Mouse (Mus musculus): Measurements from ENCODE around the gene Fam124a. TPM values are rescaled to one million over a fixed set of nuclear protein-coding genes. Genes with fewer than 3 reads are reported as not detected.
"Not testable (repeated sequence)": the region's sequence is repeated elsewhere in the genome, so short reads cannot be mapped to it uniquely, and the experiment has no call there.

The Fam124a gene
- polyA plus RNA-seq, 1 experiment from 2014 or later = 3.1 TPM

GRCm38 (mm10) chr14:62552771-62553170 is 2.8 kb upstream of the Fam124a start:
- Histone ChIP-seq H3K36me3 (no peaks in the 10 kb centered on the region), H3K27me3 (replicated peaks) (peaks cover 20% of the 10 kb centered on the region), H3K4me2 (no peak overlapping the region), H3K4me1 (replicated peaks) (peaks cover 19% of the 10 kb centered on the region), H3K9me3 (replicated peaks) (no peaks in the 10 kb centered on the region), H3K4me3 (no peak overlapping the region), H3K27ac (ENCODE audit: poor library complexity, severe bottlenecking) (no peak overlapping the region), H3K9ac (no peak overlapping the region)
- no peak for ATAC-seq (ENCODE audit: insufficient number of reproducible peaks, low FRiP score)
- WGBS = 83% methylated on average over 4 of the region's 4 CpGs

- WGBS = 78% methylated on average over 5 of the region's 5 CpGs
These were observed 1.8 kb upstream of the Fam124a start for GRCm38 (mm10) chr14:62553786-62554185.

GRCm38 (mm10) chr14:62555840-62556810 is 588 bp downstream of the Fam124a start:
- Histone ChIP-seq H3K4me2 (peak overlapping the region; percentile 98), H3K4me1 (replicated peaks) (peaks cover 17% of the 10 kb centered on the region), H3K9ac (peak overlapping the region; percentile 84), H3K4me3 (peak overlapping the region; percentile 69), H3K27me3 (replicated peaks) (peaks cover 27% of the 10 kb centered on the region), H3K36me3 (no peaks in the 10 kb centered on the region), H3K9me3 (replicated peaks) (no peaks in the 10 kb centered on the region), H3K27ac (ENCODE audit: poor library complexity, severe bottlenecking) (no peak overlapping the region)
- ATAC-seq (ENCODE audit: insufficient number of reproducible peaks, low FRiP score) = peak; percentile 36
- 10% methylated on average over 34 of the region's 38 CpGs for WGBS

More at GRCm38 (mm10) chr14:62553786-62554185, 1.8 kb upstream of the Fam124a start:
- H3K4me2 ChIP-seq = no peak overlapping the region
- H3K27ac ChIP-seq (ENCODE audit: poor library complexity, severe bottlenecking) = no peak overlapping the region
- no peak overlapping the region for H3K9ac ChIP-seq
- no peaks in the 10 kb centered on the region for H3K36me3 ChIP-seq
- H3K4me1 ChIP-seq (replicated peaks) = peaks cover 19% of the 10 kb centered on the region
- ATAC-seq (ENCODE audit: insufficient number of reproducible peaks, low FRiP score) = no peak
- H3K9me3 ChIP-seq (replicated peaks) = no peaks in the 10 kb centered on the region
- H3K27me3 ChIP-seq (replicated peaks) = peaks cover 25% of the 10 kb centered on the region
- no peak overlapping the region for H3K4me3 ChIP-seq

- H3K9ac ChIP-seq = no peak overlapping the region
- H3K4me3 ChIP-seq = no peak overlapping the region
- no peak overlapping the region for H3K27ac ChIP-seq (ENCODE audit: poor library complexity, severe bottlenecking)
- no peak for ATAC-seq (ENCODE audit: insufficient number of reproducible peaks, low FRiP score)
- H3K4me1 ChIP-seq (replicated peaks) = peaks cover 22% of the 10 kb centered on the region
- no peaks in the 10 kb centered on the region for H3K36me3 ChIP-seq
- no peak overlapping the region for H3K4me2 ChIP-seq
- H3K9me3 ChIP-seq (replicated peaks) = no peaks in the 10 kb centered on the region
- 80% methylated on average over 3 of the region's 3 CpGs for WGBS
- peaks cover 27% of the 10 kb centered on the region for H3K27me3 ChIP-seq (replicated peaks)
These were observed 1.6 kb downstream of the Fam124a start for GRCm38 (mm10) chr14:62557111-62557510.

GRCm38 (mm10) chr14:62561875-62562748 is 6.6 kb downstream of the Fam124a start:
- no peak overlapping the region for H3K4me2 ChIP-seq
- no peaks in the 10 kb centered on the region for H3K36me3 ChIP-seq
- H3K4me1 ChIP-seq (replicated peaks) = 0 out of 2 replicates have a peak, but pooled peaks cover 6% of the 10 kb centered on the region
- H3K4me3 ChIP-seq = no peak overlapping the region
- no peaks in the 10 kb centered on the region for H3K9me3 ChIP-seq (replicated peaks)
- H3K27ac ChIP-seq (ENCODE audit: poor library complexity, severe bottlenecking) = no peak overlapping the region
- no peak for ATAC-seq (ENCODE audit: insufficient number of reproducible peaks, low FRiP score)
- H3K9ac ChIP-seq = no peak overlapping the region
- H3K27me3 ChIP-seq (replicated peaks) = peaks cover 18% of the 10 kb centered on the region
- 55% methylated on average over 17 of the region's 17 CpGs for WGBS

GRCm38 (mm10) chr14:62563679-62564078 is 8.1 kb downstream of the Fam124a start:
- Histone ChIP-seq H3K36me3 (no peaks in the 10 kb centered on the region), H3K4me2 (no peak overlapping the region), H3K9me3 (replicated peaks) (no peaks in the 10 kb centered on the region), H3K4me3 (no peak overlapping the region), H3K9ac (no peak overlapping the region), H3K27me3 (replicated peaks) (0 out of 2 replicates have a peak, but pooled peaks cover 8% of the 10 kb centered on the region), H3K27ac (ENCODE audit: poor library complexity, severe bottlenecking) (no peak overlapping the region), H3K4me1 (replicated peaks) (peaks cover 12% of the 10 kb centered on the region)
- no peak for ATAC-seq (ENCODE audit: insufficient number of reproducible peaks, low FRiP score)
- WGBS = 77% methylated on average over 7 of the region's 7 CpGs

GRCm38 (mm10) chr14:62566821-62567220 is 11.3 kb downstream of the Fam124a start, which contains the start of gene Gm4131:
Gene Gm4131, minus strand, starts transcription at chr14:62566921.
- not testable (repeated sequence) for H3K36me3 ChIP-seq; H3K4me3 ChIP-seq; H3K9ac ChIP-seq; H3K27me3 ChIP-seq (replicated peaks); ATAC-seq (ENCODE audit: insufficient number of reproducible peaks, low FRiP score); H3K4me2 ChIP-seq; H3K9me3 ChIP-seq (replicated peaks); H3K27ac ChIP-seq (ENCODE audit: poor library complexity, severe bottlenecking)
- WGBS = 79% methylated on average over 9 of the region's 9 CpGs
- peaks cover 25% of the 10 kb centered on the region for H3K4me1 ChIP-seq (replicated peaks)

- 75% methylated on average over 5 of the region's 5 CpGs for WGBS
- H3K4me1 ChIP-seq (replicated peaks) = peaks cover 28% of the 10 kb centered on the region
- H3K27me3 ChIP-seq (replicated peaks) = 0 out of 2 replicates have a peak, but pooled peaks cover 4% of the 10 kb centered on the region
- H3K9ac ChIP-seq = no peak overlapping the region
- no peaks in the 10 kb centered on the region for H3K9me3 ChIP-seq (replicated peaks)
- no peaks in the 10 kb centered on the region for H3K36me3 ChIP-seq
- no peak overlapping the region for H3K4me3 ChIP-seq
- ATAC-seq (ENCODE audit: insufficient number of reproducible peaks, low FRiP score) = no peak
- H3K27ac ChIP-seq (ENCODE audit: poor library complexity, severe bottlenecking) = peak overlapping the region; percentile 48
- no peak overlapping the region for H3K4me2 ChIP-seq
These were observed 13.9 kb downstream of the Fam124a start for GRCm38 (mm10) chr14:62569463-62569862.

GRCm38 (mm10) chr14:62570299-62570698 is 14.8 kb downstream of the Fam124a start:
- Histone ChIP-seq H3K4me2 (no peak overlapping the region), H3K27ac (ENCODE audit: poor library complexity, severe bottlenecking) (peak overlapping the region; percentile 48), H3K4me1 (replicated peaks) (peaks cover 28% of the 10 kb centered on the region), H3K9ac (no peak overlapping the region), H3K4me3 (no peak overlapping the region), H3K9me3 (replicated peaks) (no peaks in the 10 kb centered on the region), H3K27me3 (replicated peaks) (0 out of 2 replicates have a peak, but pooled peaks cover 5% of the 10 kb centered on the region), H3K36me3 (no peaks in the 10 kb centered on the region)
- 23% methylated on average over 4 of the region's 4 CpGs for WGBS
- no peak for ATAC-seq (ENCODE audit: insufficient number of reproducible peaks, low FRiP score)

- H3K4me3 ChIP-seq = no peak overlapping the region
These were observed 17.9 kb downstream of the Fam124a start for GRCm38 (mm10) chr14:62573454-62573853.

More at GRCm38 (mm10) chr14:62573454-62573853, 17.9 kb downstream of the Fam124a start:
- H3K9me3 ChIP-seq (replicated peaks) = no peaks in the 10 kb centered on the region
- H3K27me3 ChIP-seq (replicated peaks) = 0 out of 2 replicates have a peak, but pooled peaks cover 5% of the 10 kb centered on the region
- peaks cover 23% of the 10 kb centered on the region for H3K4me1 ChIP-seq (replicated peaks)
- H3K36me3 ChIP-seq = no peaks in the 10 kb centered on the region
- no peak for ATAC-seq (ENCODE audit: insufficient number of reproducible peaks, low FRiP score)
- WGBS = 0% methylated on average over 2 of the region's 3 CpGs
- H3K4me2 ChIP-seq = peak overlapping the region; percentile 36
- no peak overlapping the region for H3K9ac ChIP-seq
- H3K27ac ChIP-seq (ENCODE audit: poor library complexity, severe bottlenecking) = no peak overlapping the region
